Mouse (Mus musculus): Measurements from ENCODE around the gene Grin1.

Gene Grin1

GRCm38 (mm10) chr2:25318971-25319773, at the start of gene Grin1:
Gene Grin1, minus strand, starts transcription at chr2:25319187.
- peak; percentile 73 for DNase-seq

GRCm38 (mm10) chr2:25365091-25365761, 46.2 kb upstream of the Grin1 start, which contains the start of gene Uap1l1:
Gene Uap1l1, minus strand, starts transcription at chr2:25365682.
- DNase-seq: peak; percentile 92

GRCm38 (mm10) chr2:25364761-25365090, 45.7 kb upstream of the Grin1 start:
- no peak for DNase-seq

GRCm38 (mm10) chr2:25364313-25364712, 45.3 kb upstream of the Grin1 start:
- no peak for DNase-seq

DNA sequence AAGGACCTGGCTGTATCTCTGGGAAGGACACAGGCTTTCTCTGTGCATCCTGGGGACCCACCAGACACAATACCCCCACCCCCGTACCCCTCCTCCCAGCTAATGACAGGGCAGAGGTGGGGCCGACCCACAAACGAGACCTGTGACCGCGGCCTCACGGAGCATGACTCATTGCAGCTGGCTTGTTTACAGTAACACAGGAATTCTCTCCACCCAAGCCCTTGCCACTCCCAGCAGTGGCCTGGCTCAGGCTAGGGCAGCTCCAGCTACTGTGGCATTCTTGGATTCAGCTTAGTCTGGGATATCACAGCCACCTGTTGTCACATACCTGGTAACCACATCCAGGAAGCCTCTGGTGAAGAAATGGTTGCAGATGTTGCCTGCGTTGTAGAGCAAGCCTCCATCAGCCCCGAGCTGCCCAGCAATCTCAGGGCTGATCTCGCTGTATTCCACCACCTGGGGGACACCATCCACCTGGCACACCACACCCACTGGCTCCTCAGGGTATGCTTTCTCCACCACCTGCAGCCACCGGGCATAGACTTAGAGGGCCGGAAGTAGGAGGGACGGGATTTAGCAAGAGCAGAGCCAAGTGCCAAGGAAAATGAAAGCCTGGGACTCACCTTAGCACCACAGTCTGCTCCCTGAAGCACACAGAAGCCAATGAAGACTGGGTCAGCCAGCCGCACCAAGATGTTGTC, 44.6 kb upstream of the Grin1 start:
- DNase-seq: no peak

DNA sequence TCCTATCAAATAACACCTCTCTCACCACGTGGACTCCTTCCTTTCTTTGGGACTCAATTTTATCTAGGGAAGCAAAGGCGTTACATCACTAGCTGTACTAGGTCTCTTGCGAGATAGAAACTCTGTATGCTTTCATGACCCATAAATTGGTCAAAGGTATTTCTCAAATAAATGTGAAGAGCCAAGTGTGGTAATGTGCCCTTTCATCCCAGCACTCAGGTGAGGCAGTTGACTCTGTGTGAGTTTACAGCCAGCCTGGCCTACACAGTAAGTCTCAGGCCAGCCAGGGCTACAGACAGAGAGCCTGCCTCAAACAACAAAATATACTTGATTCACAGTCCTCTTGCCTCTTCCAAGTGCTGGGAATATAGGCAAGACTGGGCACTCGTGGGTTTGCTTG, 40.9 kb upstream of the Grin1 start:
- DNase-seq: no peak

DNA sequence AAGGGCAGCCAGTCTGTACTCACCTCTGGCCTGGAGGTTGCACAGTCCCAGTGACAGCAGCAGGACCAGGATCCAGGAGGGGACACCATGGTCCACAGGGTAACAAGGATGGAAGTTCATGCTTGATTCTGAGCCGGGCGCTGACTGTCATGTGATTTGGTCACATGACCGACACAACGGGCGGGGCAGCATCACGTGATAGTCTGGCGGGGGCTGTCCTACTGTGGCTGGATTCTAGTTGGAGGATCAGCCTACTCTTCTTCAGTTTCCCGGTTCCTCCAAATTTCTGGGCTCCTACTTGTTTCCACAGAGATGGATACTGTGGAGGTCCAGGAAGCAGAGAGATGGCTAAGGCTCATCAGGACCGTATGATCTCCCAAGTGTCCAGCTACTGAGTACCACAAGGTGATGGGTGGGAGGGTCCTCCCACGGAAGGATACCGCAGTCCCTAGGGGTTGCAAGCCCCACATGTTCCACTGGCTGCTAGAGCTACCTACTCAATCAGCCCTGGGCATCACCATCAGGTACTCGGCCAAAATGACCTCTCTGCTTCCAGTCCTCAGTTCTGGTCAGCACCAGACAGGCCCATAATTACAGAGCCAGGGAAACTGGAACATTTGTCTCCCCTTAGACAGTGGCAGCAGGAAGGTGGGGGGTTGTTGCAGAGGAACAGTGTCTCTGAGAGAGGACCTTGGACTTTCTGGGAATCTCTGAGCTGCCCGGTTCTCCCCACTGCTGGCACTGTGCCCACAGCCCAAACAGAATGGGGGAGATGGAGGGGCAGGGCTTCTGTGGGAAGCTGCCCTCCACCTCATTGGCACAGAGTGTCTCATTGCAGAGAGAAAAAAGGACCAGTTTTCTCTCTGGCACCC, 37.5 kb upstream of the Grin1 start, which contains the start of gene Dpp7:
Gene Dpp7 (minus strand): TSS at position 152 of the 872 bp plus-strand sequence.
- DNase-seq: peak; percentile 86

GRCm38 (mm10) chr2:25355419-25356066, 36.6 kb upstream of the Grin1 start:
- DNase-seq: no peak

DNA sequence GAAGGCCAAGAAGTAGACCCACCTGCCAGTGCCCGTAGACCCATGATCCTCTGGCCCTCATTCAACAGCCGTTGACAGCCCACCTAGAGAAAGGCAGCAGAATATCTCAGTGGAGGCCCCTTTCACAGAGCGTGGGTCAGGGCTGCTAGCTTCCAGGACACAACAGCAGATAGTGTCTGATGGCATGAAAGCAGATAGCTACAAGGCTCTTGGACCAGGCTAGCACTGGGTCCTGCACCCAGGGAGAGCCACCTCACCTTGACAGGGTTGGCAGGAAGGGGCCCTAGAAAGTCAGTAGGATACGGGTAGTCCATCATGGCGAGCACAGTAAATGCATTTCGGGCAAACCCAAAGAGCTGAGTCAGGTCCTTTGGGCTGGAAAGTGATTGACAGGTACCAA, 35.2 kb upstream of the Grin1 start:
- DNase-seq: no peak

GRCm38 (mm10) chr2:25350701-25351100, 31.7 kb upstream of the Grin1 start:
- no peak for DNase-seq

DNA sequence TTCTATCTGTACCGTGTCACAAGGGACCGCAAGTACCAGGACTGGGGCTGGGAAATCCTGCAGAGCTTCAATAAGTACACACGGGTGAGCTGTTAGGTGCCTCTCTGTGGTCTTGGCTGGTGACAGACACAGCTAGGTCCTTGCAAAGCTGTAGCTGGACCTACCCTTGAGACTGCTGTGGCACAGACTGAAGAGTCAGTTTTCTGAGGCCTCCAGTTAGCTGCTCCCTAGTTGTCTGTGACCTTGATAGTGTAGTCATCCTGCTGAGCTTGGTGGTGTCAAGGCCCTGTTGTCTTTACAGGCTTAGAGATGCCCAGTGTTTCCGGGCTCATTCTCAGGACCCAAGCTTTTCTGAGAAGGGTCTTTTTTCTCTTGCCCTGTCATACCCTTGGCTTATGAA, 30.5 kb upstream of the Grin1 start:
- DNase-seq: no peak

GRCm38 (mm10) chr2:25348162-25348561, 29.2 kb upstream of the Grin1 start:
- no peak for DNase-seq

DNA sequence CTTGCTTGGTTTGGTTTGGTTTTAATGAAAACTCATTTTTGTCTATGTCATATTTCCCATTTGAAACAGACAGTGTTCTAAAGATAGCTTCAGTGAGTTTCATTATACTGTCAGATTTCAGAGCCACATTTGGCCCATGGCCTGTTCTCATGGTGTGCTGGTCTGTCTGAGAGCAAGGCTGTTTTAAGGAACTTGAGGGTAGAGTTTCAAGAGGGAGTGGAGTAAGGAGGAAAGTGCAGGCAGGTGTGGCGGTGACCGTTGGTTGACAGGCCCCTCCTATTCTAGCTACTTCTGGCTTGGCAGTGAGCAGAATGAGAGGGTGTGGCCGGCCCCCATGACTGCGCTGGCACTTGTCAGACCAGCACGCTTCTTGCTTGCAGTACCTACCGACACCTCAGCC, 19.3 kb upstream of the Grin1 start:
- no peak for DNase-seq

GRCm38 (mm10) chr2:25333569-25333968, 14.6 kb upstream of the Grin1 start:
- DNase-seq: no peak

- DNase-seq: peak; percentile 100
These were observed 13.5 kb upstream of the Grin1 start, which contains the start of gene Man1b1 for GRCm38 (mm10) chr2:25332286-25333160. Gene Man1b1, plus strand, starts transcription at chr2:25332338.

GRCm38 (mm10) chr2:25331470-25331869, 12.5 kb upstream of the Grin1 start:
- no peak for DNase-seq

DNA sequence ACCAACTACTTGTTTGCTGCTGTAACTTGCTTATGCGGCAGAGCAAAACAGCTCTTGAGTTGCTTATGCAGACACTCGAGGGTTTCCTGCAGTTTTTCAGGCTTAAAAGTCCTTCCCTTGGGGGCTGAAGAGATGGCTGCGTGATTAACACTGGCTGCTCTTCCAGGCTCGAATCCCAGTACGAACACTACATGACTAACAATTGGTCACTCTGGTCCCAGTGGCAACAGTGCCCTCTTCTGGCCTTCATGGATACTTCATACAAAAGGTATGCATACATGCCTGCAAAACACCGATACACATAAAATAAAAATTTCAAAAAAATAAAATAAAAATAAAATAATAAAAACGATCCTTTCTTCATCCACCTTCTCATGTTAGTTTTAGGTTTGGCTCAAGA, 9.5 kb upstream of the Grin1 start:
- DNase-seq: peak; percentile 47

DNA sequence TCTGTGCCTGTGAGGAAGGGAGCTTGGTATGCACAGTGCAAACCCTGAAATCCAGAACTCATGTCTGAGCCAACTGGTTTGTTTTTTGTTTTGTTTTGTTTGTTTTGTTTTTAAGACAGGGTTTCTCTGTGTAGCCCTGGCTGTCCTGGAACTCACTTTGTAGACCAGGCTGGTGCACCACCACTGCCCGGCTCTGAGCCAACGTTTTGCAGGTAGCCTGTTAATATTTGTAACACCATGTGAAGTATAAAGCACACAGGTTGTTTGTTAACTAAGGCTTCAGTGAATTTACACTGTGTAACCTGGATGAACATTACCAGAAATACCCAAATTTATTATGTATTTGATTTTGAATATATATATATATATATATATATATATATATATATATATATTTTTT, 7.0 kb upstream of the Grin1 start:
- DNase-seq: no peak

- no peak for DNase-seq
These were observed 1.1 kb upstream of the Grin1 start for GRCm38 (mm10) chr2:25320084-25320483.

GRCm38 (mm10) chr2:25318119-25318966, 644 bp downstream of the Grin1 start:
- DNase-seq: no peak

Measured in kidney, postnatal 14 days (tissue).